Mouse (Mus musculus) monocyte, adult 5-6 weeks (primary cell): ENCODE data around the gene 1700037C18Rik. TPM values are rescaled to one million over a fixed set of nuclear protein-coding genes. Genes with fewer than 3 reads are reported as not detected.

ENCODE experiments used
- ATAC-seq: fragments of 153-309, 156-312 bp; replicated peaks from 2 replicates; pipeline ENCODE4 v1.8.0; 2017; ENCODE audit warnings: mild to moderate bottlenecking; ENCODE audit not compliant: low TSS enrichment, insufficient number of reproducible peaks, severe bottlenecking, poor library complexity, low FRiP score
- total RNA-seq: library from RNA; stranded (forward); fragments of 200-1000, 200-491, 200-594 nt; gene quantifications from 3 replicates; pipeline ENCODE4 v1.2.3, GENCODE M21; 2017

Gene 1700037C18Rik
- 0.57 to 6.4 TPM (median 1.9 TPM) in 3 replicates for total RNA-seq

DNA sequence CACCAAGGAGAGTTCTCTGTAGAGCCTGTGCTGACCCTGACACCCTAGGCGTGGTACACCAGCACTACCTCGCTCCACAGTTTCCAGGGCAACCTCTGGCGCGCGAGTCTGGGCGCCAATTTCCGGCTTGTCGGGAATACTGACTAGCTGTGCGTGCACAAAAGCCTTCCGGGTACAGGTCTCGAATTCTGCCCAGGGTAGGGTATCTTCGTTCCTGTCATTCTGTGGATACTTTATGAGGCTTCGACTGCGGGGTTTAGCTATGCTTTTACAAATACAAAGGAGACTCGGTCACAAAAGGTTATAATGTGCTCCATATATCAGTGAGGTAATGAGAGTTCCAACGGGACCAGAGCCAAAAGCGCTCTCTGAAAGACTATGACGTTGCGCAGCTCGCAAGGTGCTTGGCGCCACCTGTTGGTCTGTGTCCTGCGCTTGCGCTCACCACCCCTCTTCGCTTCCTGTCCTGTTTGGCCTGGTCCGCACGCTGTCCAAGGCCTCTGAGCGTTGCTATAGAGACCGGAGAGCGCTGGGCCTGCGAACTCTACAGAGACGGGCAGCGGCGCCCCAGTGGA is at the start of gene 1700037C18Rik, which contains the start of gene Cluap1:
Gene 1700037C18Rik, minus strand, starts transcription at position 153 of the 575 bp plus-strand sequence.
Gene Cluap1, plus strand, starts transcription at position 265 of the 575 bp plus-strand sequence.
- peak; percentile 94 for ATAC-seq

DNA sequence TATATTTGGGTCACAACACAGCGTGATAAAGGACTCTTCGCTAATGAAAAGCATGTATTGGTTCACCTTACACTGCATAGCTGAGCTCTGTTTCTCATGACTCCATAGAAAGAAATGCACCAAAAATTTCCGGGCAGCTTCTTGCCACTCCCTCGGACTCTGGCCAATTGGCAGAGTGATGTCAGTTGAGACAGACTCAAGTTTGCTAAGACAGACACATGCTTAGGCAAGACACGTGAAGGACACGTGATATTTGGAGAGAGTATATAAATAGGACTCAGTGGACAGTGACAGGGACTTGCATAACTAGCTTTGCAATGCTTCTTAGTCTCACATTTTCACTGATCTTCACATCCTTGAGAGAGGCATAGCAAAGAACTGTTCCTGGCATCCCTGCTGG is 47.9 kb upstream of the 1700037C18Rik start:
- no peak for ATAC-seq

DNA sequence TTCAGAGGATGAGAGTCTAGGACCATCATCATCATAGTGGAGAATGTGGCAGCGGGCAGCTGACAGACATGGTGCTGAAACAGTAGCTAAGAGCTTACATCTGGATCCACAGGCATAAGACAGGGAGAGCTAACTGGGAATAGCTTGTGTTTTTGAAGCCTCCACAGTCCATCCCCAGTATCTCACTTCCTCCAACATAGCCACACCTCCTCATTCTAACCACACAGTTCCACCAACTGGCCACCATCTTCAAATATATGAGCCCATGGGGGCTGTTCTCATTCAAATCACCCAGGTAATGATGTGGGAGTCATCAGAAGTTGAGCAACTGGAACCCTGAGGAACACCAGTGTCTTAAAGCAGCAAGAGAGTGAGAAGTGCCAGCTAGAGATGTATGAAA is 42.7 kb upstream of the 1700037C18Rik start:
- no peak for ATAC-seq

DNA sequence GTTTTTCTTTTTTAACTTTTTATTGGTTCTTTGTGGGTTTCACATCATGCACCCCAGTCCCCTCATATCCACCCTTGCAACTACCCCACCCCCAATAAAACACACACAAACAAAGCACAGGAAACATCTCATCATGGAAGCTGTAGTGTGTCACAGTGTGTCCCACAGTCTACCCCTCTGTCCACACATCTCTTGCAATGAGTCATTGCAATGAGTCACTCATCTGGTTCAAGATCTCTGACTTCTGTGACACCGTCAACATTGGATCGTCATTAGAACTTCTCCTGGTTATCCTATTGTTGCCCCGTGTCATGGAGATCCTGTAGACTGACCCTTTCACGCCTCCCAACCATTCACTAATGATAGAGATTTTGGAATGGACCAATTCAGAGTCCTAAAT is 26.2 kb upstream of the 1700037C18Rik start:
- no peak for ATAC-seq

DNA sequence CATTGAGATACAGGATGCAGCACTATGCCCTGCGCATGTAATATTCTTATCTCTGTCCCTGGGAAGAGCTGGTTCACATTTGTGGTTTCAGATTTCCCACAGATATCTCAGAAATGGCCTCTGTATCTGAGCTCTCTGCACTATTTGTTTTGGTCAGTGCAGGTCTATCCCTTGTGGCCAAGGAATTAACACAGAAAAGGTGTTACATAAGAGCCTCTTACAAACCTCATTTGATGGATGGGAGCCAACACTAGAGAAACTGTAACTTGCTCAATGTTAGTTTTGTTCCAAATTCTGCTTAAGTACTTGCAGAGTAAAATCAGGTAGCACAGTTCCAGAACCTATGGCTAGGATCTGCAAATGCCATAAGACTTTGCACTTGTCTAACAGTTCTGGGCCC is 25.6 kb upstream of the 1700037C18Rik start:
- ATAC-seq: no peak

DNA sequence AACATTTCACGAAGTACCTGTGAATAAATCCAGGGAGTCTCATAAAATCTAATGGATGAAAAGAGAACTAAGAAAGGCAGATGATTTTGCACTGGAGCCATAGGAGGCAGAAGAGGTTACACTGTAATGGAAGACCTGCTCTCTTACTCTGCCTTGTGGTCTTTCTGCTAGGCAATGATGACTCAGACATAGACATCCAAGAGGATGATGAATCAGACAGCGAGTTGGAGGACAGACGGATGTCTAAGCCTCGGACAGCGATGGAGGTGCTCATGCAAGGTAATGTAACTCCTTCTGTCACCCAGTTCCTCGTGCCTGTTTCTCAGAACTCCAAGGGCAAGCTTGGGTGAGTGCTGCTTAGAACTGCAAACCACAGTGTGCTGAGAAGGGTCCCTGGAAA is 25.0 kb upstream of the 1700037C18Rik start:
- no peak for ATAC-seq

DNA sequence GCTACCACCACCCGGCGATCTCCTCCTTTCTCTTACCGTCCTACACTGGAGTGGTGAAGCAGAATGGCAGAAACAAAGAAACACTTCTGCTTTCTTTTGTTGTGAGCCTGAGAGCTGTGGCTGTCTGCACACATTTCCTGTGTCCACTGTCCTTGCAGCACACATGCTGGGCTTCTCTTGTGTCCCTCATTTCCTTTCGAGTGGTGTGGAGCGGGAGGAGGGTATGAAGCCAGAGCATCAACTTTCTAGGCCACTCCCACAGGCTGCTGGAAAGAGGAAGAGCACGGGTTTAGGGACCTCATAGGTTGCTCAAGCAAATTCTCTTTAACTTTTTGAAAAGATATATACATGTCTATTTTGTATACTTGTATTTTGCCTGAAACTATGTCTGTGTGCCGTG is 20.7 kb upstream of the 1700037C18Rik start:
- ATAC-seq: peak; percentile 76

DNA sequence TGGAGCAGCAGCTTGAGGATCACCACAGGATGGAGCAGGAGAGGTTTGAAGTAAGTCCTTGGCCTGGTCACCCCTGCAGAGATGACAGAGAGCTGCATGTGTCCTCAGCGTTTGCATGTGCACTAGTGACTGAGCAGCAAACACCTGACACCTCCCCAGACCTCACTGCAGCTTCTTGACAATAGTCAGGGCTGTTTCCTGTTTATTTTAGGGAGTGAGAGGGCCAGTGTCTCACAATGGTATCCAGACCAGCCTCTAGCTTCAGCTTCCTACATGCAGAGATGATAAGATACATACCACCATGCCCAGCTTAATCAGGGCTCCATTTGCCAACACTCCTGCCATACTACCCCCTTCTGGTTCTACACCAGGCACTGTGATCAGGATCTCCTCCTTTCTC is 20.1 kb upstream of the 1700037C18Rik start:
- no peak for ATAC-seq

DNA sequence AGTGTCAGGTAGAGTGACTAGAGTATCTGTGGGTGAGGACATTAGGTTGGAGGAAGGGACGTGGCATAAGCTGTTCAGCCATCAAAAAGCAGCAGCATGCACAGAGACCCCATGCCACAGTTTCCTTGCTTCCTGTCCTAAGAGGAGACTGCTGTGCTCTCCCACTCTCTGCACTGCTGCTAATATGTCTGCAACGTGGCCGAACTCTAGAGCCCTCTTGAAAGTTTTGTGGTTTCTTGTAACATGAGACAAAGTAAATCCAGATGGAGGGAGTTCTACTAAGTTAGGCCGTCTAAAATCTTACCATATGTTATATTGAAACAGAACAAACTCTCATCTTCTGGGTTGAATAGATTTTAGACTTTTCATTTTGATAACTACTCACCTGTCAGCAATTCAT is 15.5 kb upstream of the 1700037C18Rik start:
- ATAC-seq: no peak

DNA sequence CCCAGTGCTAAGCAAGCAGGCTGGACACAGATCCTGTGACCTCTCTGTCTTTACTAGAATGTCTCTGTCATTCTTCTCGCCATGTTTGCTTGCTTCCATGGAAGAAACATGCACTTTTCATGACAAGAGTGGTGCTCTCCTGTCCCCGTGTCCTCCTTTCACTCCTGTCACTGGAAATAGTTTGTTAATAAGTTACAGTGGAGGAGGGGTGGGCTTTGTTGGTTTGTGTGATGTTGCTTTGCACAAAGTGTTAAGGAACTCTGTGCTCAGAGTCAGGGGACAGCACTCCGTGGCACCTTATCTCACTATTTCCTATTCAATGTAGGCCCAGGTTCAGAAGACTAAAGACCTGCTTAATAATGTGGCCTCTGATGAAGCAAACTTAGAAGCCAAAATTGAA is 15.0 kb upstream of the 1700037C18Rik start:
- ATAC-seq: no peak

DNA sequence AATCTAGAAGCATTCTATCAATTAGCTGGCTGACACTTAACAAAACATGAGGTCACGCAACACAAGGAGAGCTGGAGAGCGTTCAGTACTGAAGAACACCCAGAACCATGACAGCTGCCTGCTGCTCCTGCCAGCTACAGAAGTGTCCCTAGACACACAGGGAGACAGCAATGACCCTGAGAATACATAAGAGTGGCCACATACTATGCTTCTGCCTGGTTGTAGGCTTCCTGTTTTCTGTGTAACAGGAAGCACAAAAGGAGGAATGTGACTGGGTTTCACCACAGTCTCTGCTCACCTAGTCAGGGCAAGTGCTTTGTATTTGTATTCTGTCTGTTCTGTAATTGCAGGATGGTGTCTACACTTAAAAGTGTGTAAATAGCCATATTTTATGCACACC is 12.3 kb upstream of the 1700037C18Rik start:
- ATAC-seq: no peak

DNA sequence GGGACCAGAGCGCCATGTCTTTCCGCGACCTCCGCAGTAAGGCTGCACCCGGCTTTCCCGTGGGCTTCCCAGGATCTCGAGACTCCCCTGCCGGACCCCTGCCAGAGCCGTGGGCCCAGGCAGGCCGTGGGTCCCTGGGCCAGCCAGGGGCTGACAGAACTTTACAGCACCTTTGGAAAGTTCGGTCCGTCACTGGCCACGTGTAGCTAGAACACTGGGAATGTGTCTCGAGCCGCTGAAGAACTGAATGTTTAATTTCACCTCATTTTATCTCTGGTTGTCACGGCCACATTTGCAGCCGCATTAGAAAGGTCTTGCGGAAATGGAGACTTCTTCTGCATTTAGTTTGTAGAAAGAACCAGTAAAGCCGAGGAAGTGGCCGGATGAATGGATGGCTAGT is 629 bp upstream of the 1700037C18Rik start:
- ATAC-seq: no peak

DNA sequence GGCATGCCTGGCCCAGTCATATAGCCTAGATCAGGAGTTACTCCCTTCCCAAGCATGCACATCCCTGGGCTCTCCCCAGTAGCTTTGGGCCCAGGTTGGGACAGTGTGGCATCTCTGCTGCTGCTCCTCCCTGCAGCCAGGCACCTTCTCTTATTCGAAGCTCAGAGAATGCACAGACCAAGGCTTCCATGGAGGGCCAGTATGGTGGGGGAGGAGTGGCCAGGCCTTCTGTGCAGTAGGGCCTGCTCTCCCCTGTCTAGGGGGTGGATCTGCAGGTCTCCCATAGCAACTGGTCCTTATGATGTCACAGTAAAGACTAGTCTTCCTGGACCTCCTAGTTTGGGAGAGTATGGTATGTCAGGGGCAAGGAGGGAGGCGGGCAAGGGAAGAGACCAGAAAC is 1.0 kb downstream of the 1700037C18Rik start:
- no peak for ATAC-seq

DNA sequence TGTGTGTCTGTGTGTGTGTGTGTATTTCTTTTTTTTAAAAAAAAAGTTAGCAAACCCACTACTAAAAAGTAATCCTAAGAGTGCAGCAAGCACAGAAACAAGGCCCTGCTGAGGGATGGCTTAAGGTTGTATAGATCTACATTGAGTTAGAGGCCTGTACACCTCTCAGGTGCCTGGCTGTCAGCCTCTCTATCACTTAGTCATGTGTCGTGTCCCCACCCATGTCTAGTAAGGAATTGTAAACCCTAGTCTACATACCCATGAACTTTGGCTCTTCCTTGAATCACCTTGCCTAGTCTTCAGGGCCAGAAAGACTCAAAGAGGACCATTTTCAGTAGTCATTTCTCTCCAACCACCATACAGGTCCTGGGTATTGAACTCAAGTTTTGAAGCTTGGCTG is 11.9 kb downstream of the 1700037C18Rik start:
- ATAC-seq: no peak

DNA sequence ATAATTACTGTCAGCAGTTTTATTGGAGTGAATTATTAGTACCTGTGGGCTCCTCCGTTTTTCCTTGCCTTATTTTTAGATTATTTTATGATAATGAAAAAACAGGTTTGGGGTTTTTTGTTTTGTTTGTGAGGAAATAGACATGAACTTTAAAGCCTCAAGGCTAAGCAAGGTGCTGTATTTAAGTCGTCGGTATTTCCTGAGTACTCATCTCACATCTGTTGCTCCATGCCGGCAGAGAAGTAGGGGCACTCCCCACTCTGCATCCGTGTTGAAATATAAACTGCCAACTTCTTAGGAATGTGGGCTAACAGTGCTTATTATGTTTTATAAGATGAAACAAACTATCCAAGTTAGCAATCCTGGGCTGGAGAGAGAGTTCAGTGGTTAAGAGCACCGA is 12.4 kb downstream of the 1700037C18Rik start:
- ATAC-seq: no peak

DNA sequence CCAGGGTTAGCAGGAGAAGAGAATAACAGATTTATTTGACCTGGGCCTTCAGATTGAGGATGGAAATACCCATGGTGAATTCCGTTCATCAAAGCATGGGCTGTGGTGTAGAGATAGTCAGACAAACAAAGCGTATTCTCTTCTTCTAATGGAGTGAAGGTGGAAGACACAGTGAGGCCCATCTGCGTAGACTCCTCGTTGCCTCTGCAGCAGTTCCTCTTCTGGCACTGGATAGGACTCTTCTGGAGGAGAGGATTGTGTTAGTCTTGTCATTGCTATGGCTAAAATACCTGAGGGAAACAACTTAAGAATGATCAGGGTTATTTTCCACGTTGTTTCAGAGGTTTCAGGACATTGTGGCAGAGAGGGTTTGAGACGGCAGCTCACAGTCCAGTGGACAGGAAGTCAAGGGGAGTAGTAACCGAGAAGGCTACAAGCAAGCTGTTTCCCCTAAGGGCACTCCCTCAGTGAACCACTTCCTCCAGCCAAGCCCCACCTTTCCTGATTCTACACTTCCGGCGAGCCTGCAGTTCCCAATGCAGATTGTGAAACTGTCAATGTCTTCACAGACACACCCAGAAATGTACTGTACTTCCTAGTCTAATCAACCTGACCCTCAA is 13.2 kb downstream of the 1700037C18Rik start:
- ATAC-seq: peak; percentile 96

DNA sequence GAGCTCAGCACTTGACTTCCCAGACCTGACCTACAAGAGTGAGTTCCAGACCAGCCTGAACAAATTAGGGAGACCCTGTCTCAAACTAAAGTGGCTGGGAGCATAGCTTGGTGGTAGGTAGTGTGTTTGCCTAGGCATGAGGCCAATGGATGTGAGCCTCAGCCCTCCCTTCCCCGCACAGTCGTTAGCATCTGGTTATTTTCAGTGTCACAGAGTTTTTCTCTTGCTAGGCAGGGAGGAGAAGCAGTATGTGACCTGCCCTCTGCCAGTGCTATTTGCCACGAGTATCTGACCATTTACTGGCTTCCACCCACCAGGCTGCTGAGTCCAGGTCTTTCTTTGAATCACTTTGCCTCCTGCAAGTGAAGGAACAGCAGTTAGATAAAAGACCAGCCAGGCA is 14.8 kb downstream of the 1700037C18Rik start:
- no peak for ATAC-seq

DNA sequence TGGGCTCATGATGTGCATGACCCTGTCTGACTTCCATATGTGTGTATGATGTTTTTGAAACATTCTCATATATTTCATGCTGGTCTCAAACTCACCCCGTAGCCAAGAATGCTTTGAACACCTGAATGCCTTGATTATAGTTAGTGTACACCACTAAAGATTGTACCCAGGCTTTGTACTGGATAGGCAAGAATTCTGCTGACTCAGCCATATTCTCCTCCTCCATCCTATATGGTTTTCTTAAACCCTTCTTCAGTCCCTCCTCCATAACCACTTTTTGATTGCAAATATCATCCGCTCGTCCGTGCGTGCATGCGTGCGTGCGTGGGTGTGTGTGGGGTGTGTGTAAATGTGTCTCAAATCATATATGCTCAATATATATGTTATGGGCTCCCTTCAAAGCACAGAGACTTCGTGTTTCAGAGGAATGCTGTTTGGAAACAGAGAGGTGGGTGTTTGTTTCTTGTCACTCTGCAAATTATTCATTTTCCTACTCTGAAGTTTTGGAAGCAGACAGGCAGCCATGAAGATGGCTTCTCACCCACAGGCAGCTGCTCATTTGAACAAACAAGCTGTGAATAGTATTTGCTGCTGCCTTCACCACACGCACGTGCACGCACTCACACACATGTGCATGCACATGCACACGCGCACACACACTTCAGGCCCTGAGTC is 16.7 kb downstream of the 1700037C18Rik start:
- ATAC-seq: no peak

DNA sequence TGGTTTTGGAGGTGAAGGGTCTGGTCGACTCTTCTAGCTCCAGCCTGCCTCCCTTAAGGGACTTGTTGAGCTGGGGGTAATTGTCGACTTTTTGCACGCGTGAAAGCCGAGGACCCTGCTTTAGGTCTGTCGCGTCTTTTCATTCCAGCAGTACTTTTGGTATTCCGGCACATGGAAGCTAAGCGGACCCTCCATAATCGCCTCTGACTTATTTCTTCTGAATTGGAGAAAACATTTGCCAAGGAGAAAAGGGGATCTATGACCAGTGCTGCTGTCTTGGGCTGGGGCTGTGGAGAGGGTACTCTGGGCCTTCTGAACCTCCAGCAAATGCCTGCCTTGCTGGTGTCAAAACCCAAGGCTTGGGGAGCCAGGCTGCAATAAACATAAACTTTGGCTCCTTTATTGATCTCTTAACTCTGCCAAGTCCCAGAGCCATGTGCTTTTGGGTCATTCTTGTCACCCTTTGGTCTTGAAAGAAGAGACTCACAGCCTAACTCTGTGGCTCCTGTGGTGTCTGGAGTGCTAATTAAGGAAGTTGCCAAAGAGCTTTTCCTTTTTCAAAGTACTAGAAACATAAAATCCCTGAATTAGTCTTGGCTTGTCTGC is 23.3 kb downstream of the 1700037C18Rik start:
- no peak for ATAC-seq
